Mouse (Mus musculus): ENCODE measurements around the gene Lin28b. TPM values are rescaled to one million over a fixed set of nuclear protein-coding genes. Genes with fewer than 3 reads are reported as not detected.

The Lin28b gene
- polyA plus RNA-seq (2015; fragmentation: Nextera tagmentation; extraction: Ambion mirVana): 10.3 and 13.2 TPM in 2 replicates

- H3K36me3 ChIP-seq: no peaks in the 10 kb centered on the region
- WGBS: under 1% methylated on average over 104 of the region's 139 CpGs
- H3K4me3 ChIP-seq (replicated peaks): peak within 1 kb of the TSS; percentile 72
- peak within 1 kb of the TSS; percentile 84 for H3K9ac ChIP-seq (replicated peaks)
- 0 out of 2 replicates have a peak, but pooled peaks cover 2% of the 10 kb centered on the region for H3K4me1 ChIP-seq (replicated peaks)
- H3K4me2 ChIP-seq (replicated peaks): peak within 1 kb of the TSS; percentile 78
- ATAC-seq: peak; percentile 95
- H3K9me3 ChIP-seq: no peaks in the 10 kb centered on the region
- peak within 1 kb of the TSS; percentile 97 for H3K27ac ChIP-seq
- H3K27me3 ChIP-seq: no peaks in the 10 kb centered on the region
Observed at GRCm38 (mm10) chr10:45485761-45486602, at the start of gene Lin28b. TSS of gene Lin28b (minus strand) at chr10:45486395.

GRCm38 (mm10) chr10:45511764-45512163 is 25.6 kb upstream of the Lin28b start:
- Histone ChIP-seq H3K9ac (replicated peaks) (no peak overlapping the region), H3K4me3 (replicated peaks) (no peak overlapping the region), H3K27me3 (no peaks in the 10 kb centered on the region), H3K36me3 (no peaks in the 10 kb centered on the region), H3K4me1 (replicated peaks) (no peaks in the 10 kb centered on the region), H3K27ac (no peak overlapping the region), H3K9me3 (no peaks in the 10 kb centered on the region), H3K4me2 (replicated peaks) (no peak overlapping the region)
- ATAC-seq: no peak
- 60% methylated on average over 2 of the region's 2 CpGs for WGBS

- H3K27me3 ChIP-seq: no peaks in the 10 kb centered on the region
- H3K9ac ChIP-seq (replicated peaks): no peak overlapping the region
- H3K4me1 ChIP-seq (replicated peaks): no peaks in the 10 kb centered on the region
- no peak for ATAC-seq
- WGBS: 92% methylated on average over 3 of the region's 3 CpGs
- no peak overlapping the region for H3K4me3 ChIP-seq (replicated peaks)
- no peak overlapping the region for H3K27ac ChIP-seq
- H3K4me2 ChIP-seq (replicated peaks): no peak overlapping the region
- H3K36me3 ChIP-seq: no peaks in the 10 kb centered on the region
- H3K9me3 ChIP-seq: no peaks in the 10 kb centered on the region
Observed at GRCm38 (mm10) chr10:45510662-45511061, 24.5 kb upstream of the Lin28b start.

- Histone ChIP-seq H3K36me3 (no peaks in the 10 kb centered on the region), H3K9ac (replicated peaks) (no peak overlapping the region), H3K27me3 (no peaks in the 10 kb centered on the region), H3K4me1 (replicated peaks) (no peaks in the 10 kb centered on the region), H3K27ac (no peak overlapping the region), H3K4me2 (replicated peaks) (no peak overlapping the region), H3K9me3 (no peaks in the 10 kb centered on the region), H3K4me3 (replicated peaks) (no peak overlapping the region)
- ATAC-seq: no peak
- whole genome bisulfite sequencing: 87% methylated on average over 1 of the region's 1 CpGs
Observed at GRCm38 (mm10) chr10:45500259-45500658, 14.1 kb upstream of the Lin28b start.

GRCm38 (mm10) chr10:45486603-45486946 is 380 bp upstream of the Lin28b start:
- H3K9me3 ChIP-seq: no peaks in the 10 kb centered on the region
- H3K27ac ChIP-seq: peak overlapping the region; percentile 97
- peak overlapping the region; percentile 72 for H3K4me3 ChIP-seq (replicated peaks)
- 0 out of 2 replicates have a peak, but pooled peaks cover 2% of the 10 kb centered on the region for H3K4me1 ChIP-seq (replicated peaks)
- no peaks in the 10 kb centered on the region for H3K27me3 ChIP-seq
- H3K4me2 ChIP-seq (replicated peaks): peak overlapping the region; percentile 78
- H3K9ac ChIP-seq (replicated peaks): peak overlapping the region; percentile 84
- ATAC-seq: peak; percentile 68
- no peaks in the 10 kb centered on the region for H3K36me3 ChIP-seq
- WGBS: under 1% methylated on average over 39 of the region's 40 CpGs

GRCm38 (mm10) chr10:45485226-45485760 is 902 bp downstream of the Lin28b start:
- 1% methylated on average over 32 of the region's 32 CpGs for WGBS
- Histone ChIP-seq H3K9ac (replicated peaks) (peak overlapping the region; percentile 84), H3K36me3 (no peaks in the 10 kb centered on the region), H3K4me3 (replicated peaks) (peak overlapping the region; percentile 72), H3K27ac (peak overlapping the region; percentile 97), H3K27me3 (no peaks in the 10 kb centered on the region), H3K4me1 (replicated peaks) (0 out of 2 replicates have a peak, but pooled peaks cover 2% of the 10 kb centered on the region), H3K4me2 (replicated peaks) (peak overlapping the region; percentile 78), H3K9me3 (no peaks in the 10 kb centered on the region)
- no peak for ATAC-seq

- WGBS: 64% methylated on average over 2 of the region's 2 CpGs
- Histone ChIP-seq H3K9me3 (no peaks in the 10 kb centered on the region), H3K4me1 (replicated peaks) (0 out of 2 replicates have a peak, but pooled peaks cover 2% of the 10 kb centered on the region), H3K4me3 (replicated peaks) (no peak overlapping the region), H3K27me3 (no peaks in the 10 kb centered on the region), H3K27ac (no peak overlapping the region), H3K4me2 (replicated peaks) (no peak overlapping the region), H3K36me3 (no peaks in the 10 kb centered on the region), H3K9ac (replicated peaks) (no peak overlapping the region)
- no peak for ATAC-seq
Observed at GRCm38 (mm10) chr10:45483210-45483609, 3.0 kb downstream of the Lin28b start.

GRCm38 (mm10) chr10:45473663-45474333 is 12.4 kb downstream of the Lin28b start:
- no peak for ATAC-seq
- H3K4me3 ChIP-seq (replicated peaks): peak overlapping the region; percentile 26
- H3K4me1 ChIP-seq (replicated peaks): peaks cover 31% of the 10 kb centered on the region
- peak overlapping the region; percentile 51 for H3K4me2 ChIP-seq (replicated peaks)
- H3K36me3 ChIP-seq: no peaks in the 10 kb centered on the region
- H3K9ac ChIP-seq (replicated peaks): peak overlapping the region; percentile 41; the same call in 1 of the 2 replicates
- H3K27me3 ChIP-seq: peaks cover 21% of the 10 kb centered on the region
- H3K27ac ChIP-seq: no peak overlapping the region
- no peaks in the 10 kb centered on the region for H3K9me3 ChIP-seq
- WGBS: under 1% methylated on average over 21 of the region's 21 CpGs

GRCm38 (mm10) chr10:45473143-45473484 is 13.1 kb downstream of the Lin28b start:
- Histone ChIP-seq H3K36me3 (no peaks in the 10 kb centered on the region), H3K4me1 (replicated peaks) (peaks cover 37% of the 10 kb centered on the region), H3K27me3 (peaks cover 21% of the 10 kb centered on the region), H3K9ac (replicated peaks) (no peak overlapping the region), H3K9me3 (no peaks in the 10 kb centered on the region), H3K27ac (no peak overlapping the region), H3K4me2 (replicated peaks) (peak overlapping the region; percentile 51; the same call in 1 of the 2 replicates), H3K4me3 (replicated peaks) (no peak overlapping the region)
- no peak for ATAC-seq
- 7% methylated on average over 5 of the region's 5 CpGs for WGBS

GRCm38 (mm10) chr10:45472431-45473142 is 13.6 kb downstream of the Lin28b start:
- ATAC-seq: no peak
- WGBS: 11% methylated on average over 6 of the region's 6 CpGs
- Histone ChIP-seq H3K9me3 (no peaks in the 10 kb centered on the region), H3K4me1 (replicated peaks) (peaks cover 41% of the 10 kb centered on the region), H3K36me3 (no peaks in the 10 kb centered on the region), H3K9ac (replicated peaks) (no peak overlapping the region), H3K27me3 (peaks cover 21% of the 10 kb centered on the region), H3K4me3 (replicated peaks) (no peak overlapping the region), H3K4me2 (replicated peaks) (peak overlapping the region; percentile 51; the same call in 1 of the 2 replicates), H3K27ac (no peak overlapping the region)

- H3K4me2 ChIP-seq (replicated peaks): peak overlapping the region; percentile 53
- no peak for ATAC-seq
Observed at GRCm38 (mm10) chr10:45471321-45471720, 14.9 kb downstream of the Lin28b start.

More at GRCm38 (mm10) chr10:45471321-45471720, 14.9 kb downstream of the Lin28b start:
- H3K27me3 ChIP-seq: peaks cover 21% of the 10 kb centered on the region
- 18% methylated on average over 3 of the region's 3 CpGs for WGBS
- no peak overlapping the region for H3K27ac ChIP-seq
- H3K9me3 ChIP-seq: no peaks in the 10 kb centered on the region
- no peaks in the 10 kb centered on the region for H3K36me3 ChIP-seq
- H3K4me1 ChIP-seq (replicated peaks): peaks cover 41% of the 10 kb centered on the region
- H3K4me3 ChIP-seq (replicated peaks): no peak overlapping the region; the same call in 1 of the 2 replicates
- no peak overlapping the region for H3K9ac ChIP-seq (replicated peaks)

All from midbrain, embryonic 13.5 days (tissue).